Mouse (Mus musculus) CD4-positive, CD25-positive, alpha-beta regulatory T cell, adult 2 months (primary cell): ENCODE measurements around the gene Lrrc23.

Experiments
- DNase-seq: peaks from one replicate; pipeline ENCODE4 v3.0.0-alpha.2; 2012; ENCODE audit warnings: low read depth, low spot score

Lrrc23 gene

GRCm38 (mm10) chr6:124767920-124768703, 11.4 kb downstream of the Lrrc23 start:
- peak; percentile 63 for DNase-seq

GRCm38 (mm10) chr6:124767536-124767919, 12.0 kb downstream of the Lrrc23 start:
- no peak for DNase-seq

GRCm38 (mm10) chr6:124765951-124766350, 13.6 kb downstream of the Lrrc23 start:
- no peak for DNase-seq

- peak; percentile 94 for DNase-seq
Observed at GRCm38 (mm10) chr6:124759259-124759658, 20.3 kb downstream of the Lrrc23 start.

- DNase-seq, result no peak
Observed at GRCm38 (mm10) chr6:124758849-124759232, 20.7 kb downstream of the Lrrc23 start.

- DNase-seq, result no peak
Observed at GRCm38 (mm10) chr6:124757909-124758848, 21.3 kb downstream of the Lrrc23 start.

GRCm38 (mm10) chr6:124757351-124757880, 22.1 kb downstream of the Lrrc23 start:
- DNase-seq, result no peak

- DNase-seq, result peak; percentile 60
Observed at GRCm38 (mm10) chr6:124756652-124757350, 22.7 kb downstream of the Lrrc23 start.

- peak; percentile 68 for DNase-seq
Observed at GRCm38 (mm10) chr6:124755831-124756595, 23.5 kb downstream of the Lrrc23 start, which contains the start of the genes Gm45234 and Atn1. Gene Gm45234, minus strand, starts transcription at chr6:124756021. Gene Atn1, minus strand, starts transcription at chr6:124756524.

- no peak for DNase-seq
Observed at GRCm38 (mm10) chr6:124755306-124755705, 24.2 kb downstream of the Lrrc23 start.

GRCm38 (mm10) chr6:124753861-124754260, 25.7 kb downstream of the Lrrc23 start:
- no peak for DNase-seq

GRCm38 (mm10) chr6:124750405-124750804, 29.1 kb downstream of the Lrrc23 start:
- DNase-seq, result peak; percentile 80

- DNase-seq, result no peak
Observed at GRCm38 (mm10) chr6:124746654-124747632, 32.6 kb downstream of the Lrrc23 start.

GRCm38 (mm10) chr6:124746296-124746605, 33.3 kb downstream of the Lrrc23 start:
- no peak for DNase-seq

GRCm38 (mm10) chr6:124745490-124746295, 33.8 kb downstream of the Lrrc23 start:
- peak; percentile 96 for DNase-seq

GRCm38 (mm10) chr6:124744755-124745321, 34.7 kb downstream of the Lrrc23 start:
- DNase-seq, result no peak

GRCm38 (mm10) chr6:124743647-124744046, 35.9 kb downstream of the Lrrc23 start:
- no peak for DNase-seq

GRCm38 (mm10) chr6:124742839-124743514, 36.5 kb downstream of the Lrrc23 start:
- DNase-seq, result no peak
